Mouse (Mus musculus) heart, embryonic 16.5 days (tissue): ENCODE measurements at regions not wholly inside any gene's neighbourhood (a gene's known extent, or its start where the extent isn't known, plus 50 kb on each side); places are given as distances from the start of the nearest gene placed in this dataset.

Experiments
- ATAC-seq: fragments of 200-750 bp; cut with Nextera tagmentation; replicated peaks from 2 replicates; pipeline ENCODE4 v1.8.0; 2017; ENCODE audit warnings: moderate number of reproducible peaks; ENCODE audit not compliant: insufficient read depth, low FRiP score; ENCODE audit errors: extremely low read depth
- H3K27ac ChIP-seq: fragments of 300-500 bp; sonication (generic); 2 replicates; pipeline ENCODE4 v1.5.1; 2014; ENCODE audit warnings: mild to moderate bottlenecking, low read length, control low read depth, moderate library complexity
- H3K27me3 ChIP-seq: fragments of 300-500 bp; sonication (generic); 2 replicates; pipeline ENCODE4 v1.6.1; 2014; ENCODE audit warnings: low read length, mixed read lengths; ENCODE audit not compliant: control insufficient read depth, insufficient read depth
- H3K36me3 ChIP-seq: fragments of 300-500 bp; sonication (generic); 2 replicates; pipeline ENCODE4 v1.6.1; 2014; ENCODE audit not compliant: control insufficient read depth, insufficient read depth
- H3K4me1 ChIP-seq: fragments of 300-500 bp; sonication (generic); 2 replicates; pipeline ENCODE4 v1.6.1; 2014; ENCODE audit warnings: low read length, mixed read lengths; ENCODE audit not compliant: control insufficient read depth, insufficient read depth
- H3K4me2 ChIP-seq: fragments of 300-500 bp; sonication (generic); 2 replicates; pipeline ENCODE4 v1.6.1; 2014; ENCODE audit warnings: low read depth, mild to moderate bottlenecking, control low read depth, low read length
- H3K4me3 ChIP-seq: fragments of 300-500 bp; sonication (generic); 2 replicates; pipeline ENCODE4 v1.5.1; 2014; ENCODE audit warnings: mild to moderate bottlenecking, control low read depth, low read length
- H3K9ac ChIP-seq: fragments of 300-500 bp; sonication (generic); 2 replicates; pipeline ENCODE4 v1.6.1; 2014; ENCODE audit warnings: low read length, control low read depth
- H3K9me3 ChIP-seq: fragments of 300-500 bp; sonication (generic); replicated peaks from 2 replicates; pipeline ENCODE4 v1.6.1; 2016; ENCODE audit warnings: low read length; ENCODE audit not compliant: control insufficient read depth
- WGBS: fragments of 180-500 bp; shearing (Covaris S2); extraction: QIAGEN DNeasy Blood & Tissue Kit; methylation state at CpG from one replicate; pipeline ENCODE4 v1.1.7; 2014; 5-methylcytosine and 5-hydroxymethylcytosine counted together

GRCm38 (mm10) chr2:50932936-50933335, 216.0 kb downstream of the Rnd3 start:
- H3K4me2 ChIP-seq = no peak overlapping the region
- no peak overlapping the region for H3K4me3 ChIP-seq
- 46% methylated on average over 7 of the region's 7 CpGs for WGBS
- no peaks in the 10 kb centered on the region for H3K9me3 ChIP-seq
- H3K4me1 ChIP-seq = no peaks in the 10 kb centered on the region
- H3K27ac ChIP-seq = no peak overlapping the region
- ATAC-seq = no peak
- H3K9ac ChIP-seq = no peak overlapping the region
- H3K27me3 ChIP-seq = no peaks in the 10 kb centered on the region
- H3K36me3 ChIP-seq = no peaks in the 10 kb centered on the region

DNA sequence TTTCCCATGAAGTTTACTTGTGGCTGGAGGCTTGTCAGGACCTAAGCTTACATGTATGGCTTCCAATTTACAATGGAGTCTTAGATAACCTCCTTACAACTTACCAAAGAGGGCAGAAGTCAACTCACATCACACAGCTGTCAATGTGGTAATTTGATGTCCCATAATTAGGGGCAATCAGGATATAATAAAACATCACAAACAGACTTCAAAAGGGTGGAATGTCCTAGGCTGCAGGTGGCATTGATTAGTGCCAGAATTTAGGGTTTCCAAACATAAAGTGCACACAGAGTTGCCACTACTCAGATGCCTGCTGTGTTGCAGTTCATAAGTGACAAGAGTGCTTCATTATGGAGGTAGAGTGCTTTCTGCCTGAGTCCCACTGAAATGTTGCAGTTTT, 227.9 kb downstream of the Rnd3 start:
- ATAC-seq = no peak
- H3K27me3 ChIP-seq = no peaks in the 10 kb centered on the region
- no peaks in the 10 kb centered on the region for H3K36me3 ChIP-seq
- H3K9me3 ChIP-seq = no peaks in the 10 kb centered on the region
- no peaks in the 10 kb centered on the region for H3K4me1 ChIP-seq
- H3K27ac ChIP-seq = no peak overlapping the region
- no peak overlapping the region for H3K4me3 ChIP-seq
- H3K4me2 ChIP-seq = no peak overlapping the region
- no peak overlapping the region for H3K9ac ChIP-seq

DNA sequence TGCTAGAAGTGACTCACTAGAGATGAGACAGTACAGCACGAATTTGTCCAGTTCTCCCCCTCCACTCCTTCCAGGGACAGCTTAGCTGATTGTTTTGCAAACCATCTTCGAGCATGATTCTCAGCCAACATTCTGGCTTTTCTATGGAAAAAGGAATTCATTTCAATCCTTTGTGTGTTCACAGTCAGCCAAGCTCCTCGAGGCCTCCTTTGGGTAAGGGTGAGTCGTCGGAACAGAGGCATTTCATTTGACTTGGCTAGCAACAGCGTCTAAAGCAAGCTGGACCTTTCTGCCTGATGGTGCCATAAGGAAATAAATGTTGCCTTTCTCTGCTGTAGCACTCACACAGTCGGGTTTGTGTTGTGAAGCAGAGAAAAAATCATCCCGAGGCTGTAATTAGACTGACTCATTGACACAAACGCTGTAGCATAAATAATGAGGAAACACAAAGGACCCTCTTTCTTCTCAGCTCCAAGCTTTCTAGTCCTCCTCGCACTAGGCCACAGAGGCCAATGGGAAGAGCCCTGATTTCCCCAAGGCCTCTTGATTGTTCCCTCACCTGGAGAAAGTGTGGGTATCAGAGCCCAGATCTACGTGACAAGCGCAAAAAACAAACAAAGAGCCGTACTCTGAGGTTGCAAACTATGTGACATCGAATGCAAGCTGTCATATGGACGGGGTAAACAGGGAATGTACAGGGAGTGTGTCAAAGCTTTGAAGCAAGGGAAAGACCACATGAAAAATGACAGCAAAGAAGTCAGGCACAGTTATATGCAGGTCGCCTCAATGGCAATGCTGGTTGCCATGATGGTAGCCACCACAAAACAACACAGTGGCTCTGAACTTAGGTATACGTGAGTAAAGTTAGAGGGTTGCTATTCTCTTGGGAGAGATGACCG, 232.3 kb downstream of the Rnd3 start:
- H3K27ac ChIP-seq = no peak overlapping the region
- no peak overlapping the region for H3K9ac ChIP-seq
- H3K9me3 ChIP-seq = no peaks in the 10 kb centered on the region
- no peak overlapping the region for H3K4me3 ChIP-seq
- H3K4me2 ChIP-seq = no peak overlapping the region
- no peaks in the 10 kb centered on the region for H3K4me1 ChIP-seq
- 75% methylated on average over 18 of the region's 18 CpGs for WGBS
- H3K36me3 ChIP-seq = no peaks in the 10 kb centered on the region
- ATAC-seq = no peak
- no peaks in the 10 kb centered on the region for H3K27me3 ChIP-seq

DNA sequence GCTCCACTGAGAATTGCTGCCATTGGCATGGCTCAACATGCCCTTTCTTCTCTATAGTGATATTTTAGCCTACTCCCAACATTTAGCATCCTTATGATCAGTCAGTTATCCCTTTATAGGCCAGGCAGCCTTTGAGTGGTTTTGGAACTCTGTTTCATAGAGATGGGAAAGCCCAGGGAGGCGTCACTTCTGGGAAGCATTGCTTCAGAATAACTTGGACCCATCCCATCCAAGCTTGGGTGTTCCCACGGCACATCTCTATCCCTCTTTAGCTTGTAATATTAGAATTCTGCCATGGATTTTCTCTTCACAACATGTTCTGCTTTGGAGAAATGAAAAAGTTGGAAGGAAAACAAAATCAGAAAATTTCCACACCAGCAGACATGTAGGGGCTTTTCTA, 233.8 kb downstream of the Rnd3 start:
- Histone ChIP-seq H3K4me2 (no peak overlapping the region), H3K4me3 (no peak overlapping the region), H3K36me3 (no peaks in the 10 kb centered on the region), H3K4me1 (no peaks in the 10 kb centered on the region), H3K9me3 (no peaks in the 10 kb centered on the region), H3K27me3 (no peaks in the 10 kb centered on the region), H3K27ac (no peak overlapping the region), H3K9ac (no peak overlapping the region)
- ATAC-seq = no peak
- 80% methylated on average over 2 of the region's 2 CpGs for WGBS

- ATAC-seq = no peak
- Histone ChIP-seq H3K27me3 (no peaks in the 10 kb centered on the region), H3K9ac (no peak overlapping the region), H3K27ac (no peak overlapping the region), H3K36me3 (no peaks in the 10 kb centered on the region), H3K9me3 (no peaks in the 10 kb centered on the region), H3K4me3 (no peak overlapping the region), H3K4me1 (no peaks in the 10 kb centered on the region), H3K4me2 (no peak overlapping the region)
Observed at GRCm38 (mm10) chr2:50914176-50914575, 234.7 kb downstream of the Rnd3 start.

GRCm38 (mm10) chr2:50908762-50909161, 240.1 kb downstream of the Rnd3 start:
- ATAC-seq = no peak
- 35% methylated on average over 3 of the region's 3 CpGs for WGBS

DNA sequence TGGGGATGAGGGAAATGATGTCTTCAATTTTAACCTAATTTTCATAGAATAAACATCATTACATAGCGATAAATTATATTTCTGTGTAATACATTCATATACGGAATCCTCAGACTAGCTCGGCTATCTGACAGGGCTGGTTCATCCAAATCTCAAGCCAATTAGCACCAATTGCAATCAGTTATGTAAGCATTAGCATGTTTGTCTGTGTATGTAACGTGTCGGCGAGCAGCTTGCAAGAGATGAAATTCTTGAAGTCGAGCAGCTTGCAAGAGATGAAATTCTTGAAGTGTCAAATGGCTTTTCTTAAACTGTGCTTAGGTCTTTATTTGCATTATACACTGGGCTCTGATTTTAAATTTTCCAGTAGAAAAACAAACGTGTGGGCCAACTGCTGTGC, 246.2 kb downstream of the Rnd3 start:
- ATAC-seq = no peak
- Histone ChIP-seq H3K4me3 (no peak overlapping the region), H3K27me3 (no peaks in the 10 kb centered on the region), H3K9me3 (no peaks in the 10 kb centered on the region), H3K36me3 (no peaks in the 10 kb centered on the region), H3K27ac (no peak overlapping the region), H3K4me2 (no peak overlapping the region), H3K4me1 (no peaks in the 10 kb centered on the region; the same call in 1 of the 2 replicates), H3K9ac (no peak overlapping the region)
- WGBS = 71% methylated on average over 8 of the region's 8 CpGs

More at GRCm38 (mm10) chr2:50908762-50909161, 240.1 kb downstream of the Rnd3 start:
- no peak overlapping the region for H3K27ac ChIP-seq
- no peaks in the 10 kb centered on the region for H3K36me3 ChIP-seq
- no peak overlapping the region for H3K4me2 ChIP-seq
- H3K27me3 ChIP-seq = no peaks in the 10 kb centered on the region
- no peaks in the 10 kb centered on the region for H3K9me3 ChIP-seq
- no peak overlapping the region for H3K4me3 ChIP-seq
- H3K9ac ChIP-seq = no peak overlapping the region
- peaks cover 2% of the 10 kb centered on the region; the same call in 1 of the 2 replicates for H3K4me1 ChIP-seq

- H3K27ac ChIP-seq = no peak overlapping the region
- WGBS = 63% methylated on average over 9 of the region's 9 CpGs
- no peak overlapping the region for H3K4me2 ChIP-seq
- H3K9me3 ChIP-seq = no peaks in the 10 kb centered on the region
- H3K4me1 ChIP-seq = no peaks in the 10 kb centered on the region; the same call in 1 of the 2 replicates
- H3K36me3 ChIP-seq = no peaks in the 10 kb centered on the region
- ATAC-seq = no peak
- H3K9ac ChIP-seq = no peak overlapping the region
- no peaks in the 10 kb centered on the region for H3K27me3 ChIP-seq
- H3K4me3 ChIP-seq = no peak overlapping the region
Observed at GRCm38 (mm10) chr2:50902220-50902619, 246.7 kb downstream of the Rnd3 start.

GRCm38 (mm10) chr2:50888992-50889391, 259.9 kb downstream of the Rnd3 start:
- H3K4me1 ChIP-seq = 0 out of 2 replicates have a peak, but pooled peaks cover 4% of the 10 kb centered on the region
- ATAC-seq = no peak
- no peak overlapping the region for H3K27ac ChIP-seq
- no peaks in the 10 kb centered on the region for H3K36me3 ChIP-seq
- H3K4me2 ChIP-seq = no peak overlapping the region
- no peak overlapping the region for H3K9ac ChIP-seq
- H3K4me3 ChIP-seq = no peak overlapping the region
- no peaks in the 10 kb centered on the region for H3K27me3 ChIP-seq
- no peaks in the 10 kb centered on the region for H3K9me3 ChIP-seq
- WGBS = 73% methylated on average over 5 of the region's 5 CpGs
